In the genomic region with DNA sequence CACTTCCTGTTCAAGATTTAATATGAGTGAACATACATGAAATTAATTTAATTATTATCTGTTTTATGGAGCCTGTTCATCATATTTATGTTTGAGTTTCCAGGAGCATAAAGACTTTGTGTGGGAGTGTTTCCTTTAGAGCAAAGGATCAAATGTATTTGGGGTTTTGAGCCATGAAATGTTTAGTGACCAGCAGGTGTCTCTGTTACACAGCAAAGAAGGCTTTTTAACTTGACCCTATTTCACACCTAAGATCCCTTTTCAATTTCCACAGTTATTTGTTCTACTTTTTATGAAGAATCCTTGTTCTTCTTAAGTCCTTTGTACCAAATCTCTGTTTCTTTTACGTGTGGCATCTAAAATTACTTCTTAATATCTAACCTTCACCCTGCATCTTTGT, we compare ENCODE assay signal across 9 mouse cellular contexts. TPM values are rescaled to one million over a fixed set of nuclear protein-coding genes. Genes with fewer than 3 reads are reported as not detected.
DNase-seq lines count a peak whose midpoint lies in the region; ATAC-seq lines count a peak whose summit lies in the region.
"Had no signal": no experiment of that assay in that cellular context is flagged by ENCODE, and none has a peak within 500 bp of the region (broad histone marks: within the 10 kb centered on the region; RNA-seq: fewer than 3 reads in every experiment).

No protein-coding gene starts in this region.

- intact Hi-C loops in left cerebral cortex, postnatal 14 days (cut with DNase I) = loop anchor here (10.0 kb wide), 2 partner anchors 1086 to 1116 kb away; no protein-coding TSS in a partner anchor

- ATAC-seq in megakaryocyte, adult 5-6 weeks (ENCODE audit: poor library complexity, severe bottlenecking) = peak; percentile 88
- no peak; the same call in 1 of the 2 replicates for ATAC-seq in erythroid progenitor cell, adult 5-6 weeks (replicated peaks; ENCODE audit: low FRiP score, poor library complexity, severe bottlenecking)

- peak; percentile 5 for DNase-seq in adrenal gland, postnatal 10 days
- no peak for DNase-seq in adrenal gland, adult 8-10 months
- DNase-seq in left cerebral cortex, postnatal 14 days (ENCODE audit: low spot score in 2 of 2) = peak; percentile 17 to 25
- no peak for DNase-seq in left cerebral cortex, adult 18-20 months (ENCODE audit: low spot score in 2 of 2)
- DNase-seq in brain, embryonic 18.5 days (ENCODE audit: low read depth, low spot score) = peak; percentile 26
- no peak for DNase-seq in gastrocnemius, postnatal 4 days (ENCODE audit: low spot score in 2 of 2)
- DNase-seq: left cerebral cortex, postnatal 4 days had no signal

RNA-seq across cellular contexts. Expression of a gene that starts 12.4 kb away (rescaled TPM):
- 10 to 100 TPM; 29.4 to 35.9 TPM for total RNA-seq in adrenal gland, postnatal 10 days (2021)
- total RNA-seq in adrenal gland, adult 8-10 months (2022) = 10 to 100 TPM; 53.4 to 62.6 (median 56.3) TPM
- 10 to 100 TPM; 35.3 to 36.9 TPM for total RNA-seq in left cerebral cortex, postnatal 14 days (2021)
- 10 to 100 TPM; 35.7 to 39.3 TPM for total RNA-seq in left cerebral cortex, adult 18-20 months (2021)
- 17.8 and 23.9 TPM in 2 replicates for total RNA-seq in megakaryocyte, adult 5-6 weeks (2015)
- total RNA-seq in megakaryocyte, adult 5-6 weeks (2017) = 24.6 and 26.3 TPM in 2 replicates
- total RNA-seq in gastrocnemius, postnatal 4 days (2021) = 10 to 100 TPM; 18.2 to 20.6 TPM
- 7.2 and 10.5 TPM in 2 replicates for total RNA-seq in erythroid progenitor cell, adult 5-6 weeks (2015; ENCODE audit: low replicate concordance)
- 9.0 and 10.9 TPM in 2 replicates for total RNA-seq in erythroid progenitor cell, adult 5-6 weeks (2017; ENCODE audit: low replicate concordance)

Comparison
In these comparisons a context has a peak if more than half of its experiments do, and no peak if none do; other contexts are left out.
1. DNase-seq: peak in adrenal gland, postnatal 10 days (single experiment), left cerebral cortex, postnatal 14 days (2 of 2) and brain, embryonic 18.5 days (single experiment); none in adrenal gland, adult 8-10 months (single experiment), left cerebral cortex, adult 18-20 months (0 of 2) and gastrocnemius, postnatal 4 days (0 of 2).